Mouse (Mus musculus): ENCODE measurements around the gene Elp1. TPM values are rescaled to one million over a fixed set of nuclear protein-coding genes. Genes with fewer than 3 reads are reported as not detected.
A peak's percentile ranks its signal among the peaks of the same experiment; 100 is the strongest.

The Elp1 gene
- polyA plus RNA-seq, 1 experiment from 2014 or later = 58.1 TPM

DNA sequence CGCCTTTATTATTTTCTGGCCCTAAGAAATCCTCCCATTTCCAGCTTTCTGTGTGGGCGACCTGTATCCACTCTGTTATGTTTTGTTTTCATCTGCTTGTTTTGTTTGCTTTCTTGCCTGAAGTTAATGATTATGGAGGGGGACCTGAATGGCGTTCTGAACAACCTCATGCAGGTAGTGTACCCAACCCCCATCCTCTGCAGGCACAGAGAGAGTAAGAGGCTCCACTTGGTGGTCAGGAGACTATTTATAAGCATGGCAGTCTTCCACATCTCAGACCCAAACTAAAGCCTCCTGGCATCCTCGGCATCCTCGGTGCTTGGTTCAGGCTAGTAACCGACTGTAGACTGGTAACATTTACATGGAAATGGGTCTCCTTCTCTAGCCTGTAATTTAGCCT lies 79.8 kb downstream of the Elp1 start:
- no peak for ATAC-seq (ENCODE audit: low FRiP score)
- Histone ChIP-seq H3K27me3 (no peaks in the 10 kb centered on the region), H3K4me3 (no peak overlapping the region), H3K27ac (no peak overlapping the region), H3K4me2 (no peak overlapping the region), H3K4me1 (replicated peaks) (0 out of 2 replicates have a peak, but pooled peaks cover 4% of the 10 kb centered on the region), H3K9me3 (no peaks in the 10 kb centered on the region), H3K9ac (no peak overlapping the region), H3K36me3 (no peaks in the 10 kb centered on the region)
- WGBS = 57% methylated on average over 6 of the region's 6 CpGs

DNA sequence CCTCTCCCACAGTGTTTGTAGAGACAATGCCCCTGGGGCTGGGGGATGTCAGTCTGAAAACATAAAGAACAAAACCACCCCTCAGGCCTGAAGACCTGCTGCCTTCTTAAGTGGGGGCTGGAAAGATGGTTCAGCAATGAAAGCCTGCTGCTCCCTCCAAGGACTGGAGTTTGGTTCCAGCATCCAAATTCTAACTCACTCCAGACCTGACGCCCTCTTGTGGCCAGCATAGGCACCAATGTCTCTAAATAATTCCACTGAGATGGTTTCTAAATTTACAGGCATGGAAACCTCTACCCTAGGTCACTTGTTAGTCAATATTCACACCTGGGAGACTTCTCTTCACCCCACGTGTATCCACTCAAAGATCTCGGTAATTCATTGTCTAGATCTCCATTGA lies 80.7 kb downstream of the Elp1 start:
- H3K4me3 ChIP-seq = no peak overlapping the region
- no peak for ATAC-seq (ENCODE audit: low FRiP score)
- no peak overlapping the region for H3K27ac ChIP-seq
- no peaks in the 10 kb centered on the region for H3K9me3 ChIP-seq
- no peaks in the 10 kb centered on the region for H3K36me3 ChIP-seq
- no peak overlapping the region for H3K9ac ChIP-seq
- no peaks in the 10 kb centered on the region for H3K27me3 ChIP-seq
- no peak overlapping the region for H3K4me2 ChIP-seq
- H3K4me1 ChIP-seq (replicated peaks) = 0 out of 2 replicates have a peak, but pooled peaks cover 4% of the 10 kb centered on the region
- 34% methylated on average over 3 of the region's 3 CpGs for WGBS

DNA sequence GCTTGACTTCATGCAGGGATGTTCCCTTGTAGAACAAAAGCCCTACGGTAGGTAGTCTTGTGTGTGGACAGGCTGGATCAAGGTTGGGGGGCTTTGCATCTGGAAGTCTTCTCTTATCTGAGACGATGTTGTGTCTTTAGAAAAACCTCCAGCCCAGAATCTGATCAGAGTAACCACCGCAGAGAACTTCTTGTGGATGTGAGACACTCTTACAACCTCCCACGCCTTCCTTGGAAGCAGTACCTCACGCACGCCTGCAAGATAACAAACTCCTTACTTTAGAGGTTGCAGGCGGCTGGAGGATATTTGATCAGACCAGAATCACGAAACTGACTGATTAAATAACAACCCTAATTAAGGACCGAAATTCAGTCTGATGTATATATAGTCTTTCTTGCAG lies 81.7 kb downstream of the Elp1 start:
- no peak overlapping the region for H3K4me3 ChIP-seq
- H3K4me2 ChIP-seq = no peak overlapping the region
- H3K4me1 ChIP-seq (replicated peaks) = 0 out of 2 replicates have a peak, but pooled peaks cover 4% of the 10 kb centered on the region
- H3K27ac ChIP-seq = no peak overlapping the region
- no peak for ATAC-seq (ENCODE audit: low FRiP score)
- no peak overlapping the region for H3K9ac ChIP-seq
- 88% methylated on average over 9 of the region's 9 CpGs for WGBS
- no peaks in the 10 kb centered on the region for H3K27me3 ChIP-seq
- no peaks in the 10 kb centered on the region for H3K36me3 ChIP-seq
- H3K9me3 ChIP-seq = no peaks in the 10 kb centered on the region

DNA sequence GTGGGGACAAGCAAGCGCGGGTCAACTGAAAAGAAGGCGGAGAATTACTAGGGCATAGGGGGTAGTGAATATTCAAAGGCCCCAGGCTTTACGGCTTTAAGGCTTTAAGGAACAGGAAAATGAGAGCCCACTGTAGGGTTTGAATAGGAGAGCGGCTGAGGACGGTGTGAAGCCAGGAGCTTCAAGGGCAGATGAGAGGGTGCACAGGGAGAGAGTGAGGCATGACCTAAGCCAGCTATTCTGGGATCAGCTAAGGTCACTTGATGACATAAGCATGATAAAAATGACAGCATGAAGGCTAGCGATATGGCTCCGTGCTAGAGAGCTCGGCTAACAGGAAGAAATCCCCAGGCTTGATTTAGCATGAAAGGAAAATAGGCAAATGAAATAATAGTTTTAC lies 82.7 kb downstream of the Elp1 start:
- no peak overlapping the region for H3K27ac ChIP-seq
- no peak overlapping the region for H3K4me3 ChIP-seq
- 0 out of 2 replicates have a peak, but pooled peaks cover 4% of the 10 kb centered on the region for H3K4me1 ChIP-seq (replicated peaks)
- 72% methylated on average over 9 of the region's 9 CpGs for WGBS
- ATAC-seq (ENCODE audit: low FRiP score) = no peak
- H3K36me3 ChIP-seq = no peaks in the 10 kb centered on the region
- no peaks in the 10 kb centered on the region for H3K27me3 ChIP-seq
- no peaks in the 10 kb centered on the region for H3K9me3 ChIP-seq
- no peak overlapping the region for H3K4me2 ChIP-seq
- no peak overlapping the region for H3K9ac ChIP-seq

DNA sequence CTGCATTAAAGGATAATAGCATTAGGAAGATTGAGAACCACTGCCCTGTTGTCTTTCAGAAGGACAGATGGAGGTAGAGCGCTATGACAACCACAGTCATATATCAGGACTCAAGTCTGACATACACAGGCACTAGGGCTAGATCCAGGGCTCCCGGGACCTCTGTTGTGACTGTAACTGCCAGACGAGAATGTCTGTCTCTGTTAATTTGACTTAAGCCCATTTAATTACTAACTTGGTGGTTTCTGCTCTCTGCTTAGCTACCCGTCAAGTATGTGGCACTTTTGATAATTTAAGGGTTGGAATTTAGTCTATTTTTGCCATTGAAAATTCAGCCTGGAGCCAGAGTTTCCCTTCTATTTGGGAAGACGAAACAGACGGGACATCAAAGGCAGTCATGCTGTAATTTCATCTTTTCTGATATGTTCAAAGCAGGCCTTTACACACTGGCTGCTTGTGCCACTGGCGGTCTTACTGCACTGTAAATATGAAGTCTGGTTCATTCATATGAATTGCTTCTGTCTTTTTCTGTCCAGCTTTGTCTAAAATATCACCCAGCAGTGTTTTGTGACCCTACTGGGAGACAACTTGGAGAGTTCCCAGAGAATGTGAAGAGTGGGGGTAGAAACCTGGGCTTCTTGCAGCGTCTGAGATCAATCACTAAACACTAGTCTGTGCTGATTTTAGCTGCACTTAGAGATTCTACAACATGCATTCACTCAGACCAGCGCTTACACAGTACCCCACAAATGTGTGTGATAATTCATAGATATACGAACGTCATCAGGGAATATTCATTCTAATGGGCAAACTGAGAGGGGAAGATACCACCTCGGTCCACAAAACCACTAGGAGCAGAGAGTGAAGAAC lies 83.3 kb downstream of the Elp1 start:
- no peaks in the 10 kb centered on the region for H3K27me3 ChIP-seq
- no peak overlapping the region for H3K9ac ChIP-seq
- no peak for ATAC-seq (ENCODE audit: low FRiP score)

DNA sequence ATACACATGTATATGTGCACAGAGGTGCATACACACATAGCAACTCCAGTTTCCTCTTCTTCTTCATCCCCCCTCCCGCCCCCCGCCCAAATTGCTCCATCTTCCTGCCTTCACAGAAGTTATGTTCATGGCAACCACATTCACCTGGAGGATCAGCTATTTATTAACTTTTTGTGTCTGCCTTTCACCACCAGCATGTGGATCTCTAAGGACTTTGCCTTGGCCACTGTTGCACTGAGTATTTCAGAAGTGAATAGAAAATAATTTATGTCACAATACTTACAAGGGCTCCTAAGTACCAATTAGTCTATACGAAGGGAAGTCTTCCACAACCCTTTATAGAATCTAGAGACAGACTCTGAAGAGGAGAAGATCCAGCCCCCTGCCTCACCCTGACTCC lies 84.2 kb downstream of the Elp1 start:
- H3K27ac ChIP-seq = no peak overlapping the region
- H3K4me3 ChIP-seq = no peak overlapping the region
- H3K4me1 ChIP-seq (replicated peaks) = 0 out of 2 replicates have a peak, but pooled peaks cover 4% of the 10 kb centered on the region
- H3K36me3 ChIP-seq = no peaks in the 10 kb centered on the region
- no peak overlapping the region for H3K4me2 ChIP-seq
- H3K27me3 ChIP-seq = no peaks in the 10 kb centered on the region
- no peak for ATAC-seq (ENCODE audit: low FRiP score)
- WGBS = 88% methylated on average over 3 of the region's 3 CpGs
- no peak overlapping the region for H3K9ac ChIP-seq
- H3K9me3 ChIP-seq = no peaks in the 10 kb centered on the region

More for the DNA sequence above, 83.3 kb downstream of the Elp1 start:
- no peak overlapping the region for H3K4me2 ChIP-seq
- H3K36me3 ChIP-seq = no peaks in the 10 kb centered on the region
- H3K27ac ChIP-seq = no peak overlapping the region
- H3K4me1 ChIP-seq (replicated peaks) = 0 out of 2 replicates have a peak, but pooled peaks cover 4% of the 10 kb centered on the region
- H3K4me3 ChIP-seq = no peak overlapping the region
- WGBS = 77% methylated on average over 12 of the region's 12 CpGs
- no peaks in the 10 kb centered on the region for H3K9me3 ChIP-seq

DNA sequence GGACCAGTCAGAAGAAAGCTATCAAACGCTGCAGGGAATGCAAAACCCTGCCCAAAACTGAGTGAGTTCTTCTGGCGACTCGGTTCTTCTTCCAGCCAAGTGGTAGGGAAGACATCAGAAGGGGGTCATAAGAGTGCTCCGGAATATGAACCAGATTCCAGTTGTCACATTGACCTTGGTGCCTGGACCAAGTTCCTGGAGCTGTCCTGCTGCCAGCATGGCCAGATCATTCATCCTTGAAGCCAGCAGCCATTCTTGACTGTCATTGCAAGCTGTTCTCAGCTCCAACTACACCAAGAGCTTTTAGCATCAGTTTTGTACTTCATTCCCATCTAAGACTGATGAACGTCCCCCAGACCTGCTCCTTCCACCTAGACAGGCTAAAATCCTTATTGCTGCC lies 85.3 kb downstream of the Elp1 start:
- H3K4me2 ChIP-seq = no peak overlapping the region
- ATAC-seq (ENCODE audit: low FRiP score) = no peak
- WGBS = 58% methylated on average over 5 of the region's 5 CpGs
- no peaks in the 10 kb centered on the region for H3K27me3 ChIP-seq
- H3K27ac ChIP-seq = no peak overlapping the region
- H3K36me3 ChIP-seq = no peaks in the 10 kb centered on the region
- no peak overlapping the region for H3K4me3 ChIP-seq
- 0 out of 2 replicates have a peak, but pooled peaks cover 4% of the 10 kb centered on the region for H3K4me1 ChIP-seq (replicated peaks)
- no peak overlapping the region for H3K9ac ChIP-seq
- no peaks in the 10 kb centered on the region for H3K9me3 ChIP-seq

DNA sequence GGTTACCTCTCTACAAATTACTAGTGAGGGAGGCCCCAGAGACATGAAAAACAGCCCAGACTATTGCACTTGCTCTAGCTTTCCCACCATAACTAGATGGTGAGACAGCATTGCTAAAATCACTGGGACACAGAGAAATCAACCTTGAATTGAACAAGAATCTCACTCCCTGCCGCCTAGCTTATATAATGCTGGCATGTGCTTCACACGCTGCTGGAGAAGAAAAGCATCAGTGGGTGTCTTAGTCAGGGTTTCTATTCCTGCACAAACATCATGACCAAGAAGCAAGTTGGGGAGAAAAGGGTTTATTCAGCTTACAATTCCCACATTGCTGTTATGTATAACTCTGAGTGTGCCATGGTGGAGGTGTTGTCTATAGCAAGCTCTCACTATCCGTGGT lies 89.0 kb downstream of the Elp1 start:
- H3K4me2 ChIP-seq = no peak overlapping the region
- no peak overlapping the region for H3K4me3 ChIP-seq
- H3K9ac ChIP-seq = no peak overlapping the region
- H3K27ac ChIP-seq = no peak overlapping the region
- WGBS = 85% methylated on average over 3 of the region's 3 CpGs
- no peaks in the 10 kb centered on the region for H3K27me3 ChIP-seq
- H3K36me3 ChIP-seq = no peaks in the 10 kb centered on the region
- ATAC-seq (ENCODE audit: low FRiP score) = no peak
- peaks cover 4% of the 10 kb centered on the region; the same call in 1 of the 2 replicates for H3K4me1 ChIP-seq (replicated peaks)
- no peaks in the 10 kb centered on the region for H3K9me3 ChIP-seq

DNA sequence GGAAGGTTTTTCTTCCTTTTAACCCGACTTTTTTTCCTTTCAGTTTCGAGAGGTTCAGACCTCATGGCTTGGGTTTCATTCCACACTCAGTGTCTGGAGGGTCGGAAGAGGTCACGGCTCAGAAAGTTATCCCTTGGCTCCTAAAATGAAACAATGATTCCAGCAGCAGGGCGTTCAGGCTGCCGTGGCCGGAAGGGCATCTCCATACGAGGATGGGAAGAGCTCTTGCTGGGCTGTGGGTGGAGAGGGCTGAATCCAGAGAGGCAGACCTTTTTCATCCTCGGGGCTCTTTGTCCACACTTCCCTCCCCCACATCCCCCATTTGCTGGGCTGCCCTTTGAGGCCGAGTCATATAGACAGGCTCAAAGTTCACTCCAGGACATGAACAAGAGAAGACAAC lies 99.9 kb downstream of the Elp1 start:
- Histone ChIP-seq H3K27me3 (no peaks in the 10 kb centered on the region), H3K9ac (no peak overlapping the region), H3K9me3 (no peaks in the 10 kb centered on the region), H3K36me3 (no peaks in the 10 kb centered on the region), H3K27ac (no peak overlapping the region), H3K4me2 (peak overlapping the region; percentile 11; the same call in 1 of the 2 replicates), H3K4me3 (no peak overlapping the region), H3K4me1 (replicated peaks) (peaks cover 5% of the 10 kb centered on the region; the same call in 1 of the 2 replicates)
- ATAC-seq (ENCODE audit: low FRiP score) = no peak
- 4% methylated on average over 10 of the region's 10 CpGs for WGBS

Other genes with a start within 250 kb of the Elp1 start
- not detected in 2 replicates for gene Gm26657, start 62.3 kb downstream of the Elp1 start, polyA plus RNA-seq (2015; fragmentation: Nextera tagmentation; extraction: Ambion mirVana)
- gene Actl7b, start 60.9 kb downstream of the Elp1 start, polyA plus RNA-seq (2015; fragmentation: Nextera tagmentation; extraction: Ambion mirVana) = not detected in 2 replicates
- not detected in 2 replicates for gene Actl7a, start 58.9 kb downstream of the Elp1 start, polyA plus RNA-seq (2015; fragmentation: Nextera tagmentation; extraction: Ambion mirVana)
- gene Fam206a, start within 50 bp of the Elp1 start, polyA plus RNA-seq (2015; fragmentation: Nextera tagmentation; extraction: Ambion mirVana) = 16.6 and 17.9 TPM in 2 replicates
- gene Ctnnal1, start 62.9 kb upstream of the Elp1 start, polyA plus RNA-seq (2015; fragmentation: Nextera tagmentation; extraction: Ambion mirVana) = 16.9 and 19.4 TPM in 2 replicates
- 9.0 and 9.8 TPM in 2 replicates for gene Tmem245, start 145.1 kb upstream of the Elp1 start, polyA plus RNA-seq (2015; fragmentation: Nextera tagmentation; extraction: Ambion mirVana)
- 15.4 and 15.7 TPM in 2 replicates for gene Frrs1l, start 188.1 kb upstream of the Elp1 start, polyA plus RNA-seq (2015; fragmentation: Nextera tagmentation; extraction: Ambion mirVana)

Measured in hindbrain, embryonic 13.5 days (tissue).